Mouse (Mus musculus) small intestine, adult 2 months (tissue): Measurements from ENCODE around the gene Cab39. TPM values are rescaled to one million over a fixed set of nuclear protein-coding genes. Genes with fewer than 3 reads are reported as not detected.

Experiments
- H3K27ac ChIP-seq: fragments of 200-500 bp; 2 replicates; pipeline ENCODE4 v1.5.1; 2012; ENCODE audit warnings: low read depth, low read length, control low read depth, inconsistent platforms; ENCODE audit not compliant: insufficient read depth
- H3K27me3 ChIP-seq: fragments of 200-500 bp; 2 replicates; pipeline ENCODE4 v1.6.1; 2012; ENCODE audit warnings: mild to moderate bottlenecking, moderate library complexity, low read length, inconsistent platforms; ENCODE audit not compliant: control insufficient read depth, insufficient read depth
- H3K36me3 ChIP-seq: fragments of 200-500 bp; 2 replicates; pipeline ENCODE4 v1.6.1; 2012; ENCODE audit warnings: mild to moderate bottlenecking, low read length, control low read depth, inconsistent platforms; ENCODE audit not compliant: control insufficient read depth, insufficient read depth
- H3K4me1 ChIP-seq: fragments of 200-500 bp; 2 replicates; pipeline ENCODE4 v1.6.1; 2012; ENCODE audit warnings: low read length, inconsistent platforms, mixed read lengths; ENCODE audit not compliant: control insufficient read depth, insufficient read depth, insufficient read length
- H3K4me3 ChIP-seq: fragments of 200-500 bp; 2 replicates; pipeline ENCODE4 v1.5.1; 2012; ENCODE audit warnings: low read depth, mild to moderate bottlenecking, control low read depth, inconsistent platforms, low read length, moderate library complexity
- CTCF ChIP-seq: fragments of 200-500 bp; IDR thresholded peaks from 2 replicates; pipeline ENCODE4 v1.5.1; 2012; ENCODE audit warnings: low read depth, mild to moderate bottlenecking, control low read depth, inconsistent platforms, low read length, moderate library complexity, mixed read lengths; ENCODE audit not compliant: insufficient replicate concordance, insufficient read length; ENCODE audit errors: extremely low read depth
- POLR2A ChIP-seq: fragments of 200-500 bp; IDR thresholded peaks from 2 replicates; pipeline ENCODE4 v1.6.1; 2012; ENCODE audit warnings: low read depth, mild to moderate bottlenecking, control low read depth, inconsistent platforms, low read length, moderate library complexity
- WGBS: fragments of 180-500 bp; shearing (Covaris S2); methylation state at CpG from one replicate; pipeline ENCODE4 v1.1.7; 2018; 5-methylcytosine and 5-hydroxymethylcytosine counted together
- polyA plus RNA-seq: library from polyadenylated mRNA; depleted of rRNA; stranded (reverse); fragments of >200 nt; gene quantifications from 2 replicates; pipeline ENCODE4 v1.2.3, GENCODE M21; 2012; rRNA removed

Cab39 gene
- polyA plus RNA-seq, 1 experiment = 67.0 TPM

DNA sequence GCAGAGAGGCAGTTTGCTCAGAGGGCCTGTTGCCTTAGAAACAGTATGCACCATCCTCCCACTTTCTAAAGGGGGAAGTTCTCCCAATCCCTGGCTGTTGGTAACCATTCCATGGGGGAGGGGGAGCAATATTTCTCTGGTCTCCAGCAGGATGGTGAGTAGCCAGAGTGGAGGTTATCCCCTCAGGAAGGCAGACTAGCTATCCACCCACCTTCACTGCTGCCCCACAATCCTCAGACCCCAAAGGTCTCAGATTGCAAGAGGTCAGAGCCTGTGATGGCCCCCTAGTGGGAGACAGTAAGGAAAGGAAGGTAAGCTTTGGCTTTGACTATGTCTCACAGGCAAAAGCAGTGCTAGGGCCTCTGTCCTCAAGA is 106.1 kb downstream of the Cab39 start:
- Histone ChIP-seq H3K27me3 (no peaks in the 10 kb centered on the region), H3K27ac (no peak overlapping the region), H3K4me1 (peaks cover 11% of the 10 kb centered on the region; the same call in 1 of the 2 replicates), H3K36me3 (peaks cover 13% of the 10 kb centered on the region; the same call in 1 of the 2 replicates), H3K4me3 (no peak overlapping the region)
- peak; percentile 9; the same call in 1 of the 2 replicates for TF ChIP-seq CTCF
- no peak for TF ChIP-seq POLR2A

- WGBS = 70% methylated on average over 7 of the region's 7 CpGs
- no peak for TF ChIP-seq POLR2A
- no peak for TF ChIP-seq CTCF
These were observed 107.5 kb downstream of the Cab39 start for GRCm38 (mm10) chr1:85900521-85901333.

More at GRCm38 (mm10) chr1:85900521-85901333, 107.5 kb downstream of the Cab39 start:
- no peaks in the 10 kb centered on the region for H3K27me3 ChIP-seq
- peaks cover 11% of the 10 kb centered on the region; the same call in 1 of the 2 replicates for H3K4me1 ChIP-seq
- H3K4me3 ChIP-seq = no peak overlapping the region
- peaks cover 25% of the 10 kb centered on the region for H3K36me3 ChIP-seq
- H3K27ac ChIP-seq = no peak overlapping the region

Other genes starting within 250 kb of the Cab39 start
- gene G530012D18Rik, start 217.8 kb upstream of the Cab39 start, polyA plus RNA-seq = not detected in 2 replicates
- gene Sp110, start 194.6 kb upstream of the Cab39 start, polyA plus RNA-seq = 5.4 and 11.7 TPM in 2 replicates
- gene Sp140, start 193.1 kb upstream of the Cab39 start, polyA plus RNA-seq = 1.3 and 3.6 TPM in 2 replicates
- gene Sp100, start 143.5 kb upstream of the Cab39 start, polyA plus RNA-seq = 3.8 and 10.1 TPM in 2 replicates
- 0.47 and 1.2 TPM in 2 replicates for gene A630001G21Rik, start 14.8 kb upstream of the Cab39 start, polyA plus RNA-seq
- 51.3 and 95.0 TPM in 2 replicates for gene Itm2c, start 100.8 kb downstream of the Cab39 start, polyA plus RNA-seq
- gene 4933407L21Rik, start 135.0 kb downstream of the Cab39 start, polyA plus RNA-seq = 0.14 TPM in 1 of 2 replicates, not detected in the other
- 2.7 and 4.2 TPM in 2 replicates for gene Gpr55, start 167.6 kb downstream of the Cab39 start, polyA plus RNA-seq
- not detected in 2 replicates for gene Spata3, start 223.4 kb downstream of the Cab39 start, polyA plus RNA-seq